Mouse (Mus musculus) stomach, postnatal 0 days (tissue): ENCODE data around the gene Impad1. TPM values are rescaled to one million over a fixed set of nuclear protein-coding genes. Genes with fewer than 3 reads are reported as not detected.

Experiments
- ATAC-seq: fragments of 200-750 bp; cut with Nextera tagmentation; 2 replicates; pipeline ENCODE4 v1.8.0; 2017; ENCODE audit not compliant: low FRiP score, low TSS enrichment
- DNase-seq: peaks from one replicate; pipeline ENCODE4 v3.0.0-alpha.2; 2016; ENCODE audit warnings: low spot score
- H3K27ac ChIP-seq: fragments of 300-500 bp; sonication (generic); replicated peaks from 2 replicates; pipeline ENCODE4 v1.5.1; 2014; ENCODE audit warnings: mild to moderate bottlenecking, control low read depth
- H3K27me3 ChIP-seq: fragments of 300-500 bp; sonication (generic); 2 replicates; pipeline ENCODE4 v1.6.1; 2014; ENCODE audit warnings: low read length; ENCODE audit not compliant: control insufficient read depth, insufficient read depth
- H3K36me3 ChIP-seq: fragments of 300-500 bp; sonication (generic); 2 replicates; pipeline ENCODE4 v1.6.1; 2014; ENCODE audit warnings: low read length, mixed read lengths; ENCODE audit not compliant: control insufficient read depth, insufficient read depth
- H3K4me1 ChIP-seq: fragments of 300-500 bp; sonication (generic); replicated peaks from 2 replicates; pipeline ENCODE4 v1.6.1; 2014; ENCODE audit warnings: antibody characterized with exemption; ENCODE audit not compliant: control insufficient read depth, insufficient read depth
- H3K4me2 ChIP-seq: fragments of 300-500 bp; sonication (generic); replicated peaks from 2 replicates; pipeline ENCODE4 v1.6.1; 2014; ENCODE audit warnings: low read depth, mild to moderate bottlenecking, control low read depth, moderate library complexity
- H3K4me3 ChIP-seq: fragments of 300-500 bp; sonication (generic); 2 replicates; pipeline ENCODE4 v1.5.1; 2014; ENCODE audit warnings: low read depth, low read length, control low read depth
- H3K9ac ChIP-seq: fragments of 300-500 bp; sonication (generic); 2 replicates; pipeline ENCODE4 v1.6.1; 2014; ENCODE audit warnings: mild to moderate bottlenecking, low read length, control low read depth, mixed read lengths
- H3K9me3 ChIP-seq: fragments of 300-500 bp; sonication (generic); 2 replicates; pipeline ENCODE4 v1.6.1; 2016; ENCODE audit warnings: low read length; ENCODE audit not compliant: control insufficient read depth
- CTCF ChIP-seq: IDR thresholded peaks from 2 replicates; pipeline ENCODE4 v1.5.1; 2016; ENCODE audit warnings: antibody characterized with exemption, low read depth, mild to moderate bottlenecking, moderate library complexity
- EP300 ChIP-seq: optimal IDR thresholded peaks from 2 replicates; pipeline ENCODE3; 2016; ENCODE audit warnings: antibody characterized with exemption
- WGBS: fragments of 180-500 bp; shearing (Covaris S2); extraction: QIAGEN DNeasy Blood & Tissue Kit; methylation state at CpG from one replicate; pipeline ENCODE4 v1.1.7; 2014; 5-methylcytosine and 5-hydroxymethylcytosine counted together
- polyA plus RNA-seq: library from polyadenylated mRNA; unstranded; fragments of >200 nt; fragmentation: Nextera tagmentation; extraction: Ambion mirVana; gene quantifications from 2 replicates; pipeline ENCODE4 v1.2.1, GENCODE M21; 2015

Gene Impad1
- polyA plus RNA-seq, 1 experiment from 2014 or later, result 23.5 TPM

DNA sequence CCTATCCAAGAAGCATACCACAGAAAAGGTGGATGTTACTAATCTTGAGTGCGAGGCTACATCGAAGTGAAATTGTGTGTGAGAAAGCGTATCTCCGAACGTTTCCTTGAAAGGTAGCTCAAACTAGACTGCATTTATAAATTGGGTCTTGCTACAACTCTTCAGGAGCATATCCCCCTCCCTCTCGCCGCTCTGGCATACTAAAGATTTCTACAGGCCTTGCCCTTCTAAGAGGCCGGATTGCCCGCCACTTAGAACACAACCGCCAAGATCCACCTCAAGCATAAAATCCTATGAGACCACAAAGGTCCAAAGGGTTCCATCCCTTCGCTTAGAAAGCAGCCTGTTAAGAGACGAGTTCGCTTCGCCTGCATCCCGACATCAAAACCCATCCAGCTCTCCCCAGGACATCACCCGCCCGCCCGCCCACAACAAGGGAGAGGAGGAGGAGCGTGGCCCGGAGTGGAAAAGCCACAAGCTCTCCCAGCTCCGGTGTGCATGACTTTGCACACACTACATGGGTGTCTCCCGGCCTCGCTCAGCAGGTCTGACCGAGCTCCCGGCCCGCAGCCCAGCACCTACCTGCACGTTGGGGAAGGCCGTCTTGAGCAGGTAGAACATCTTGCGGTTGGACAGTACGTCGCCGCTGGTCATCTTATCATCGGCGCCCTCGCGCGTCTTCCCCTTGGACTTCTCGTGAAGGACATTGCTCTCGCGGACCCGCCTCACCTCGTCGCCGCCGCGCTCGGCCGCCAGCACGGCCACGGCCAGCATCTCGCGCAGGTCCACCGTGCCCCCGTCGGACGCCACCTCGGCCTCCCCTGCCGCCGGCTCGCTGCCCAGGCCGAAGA is 789 bp downstream of the Impad1 start:
- 1% methylated on average over 55 of the region's 61 CpGs for WGBS
- peak; percentile 84 for ATAC-seq

DNA sequence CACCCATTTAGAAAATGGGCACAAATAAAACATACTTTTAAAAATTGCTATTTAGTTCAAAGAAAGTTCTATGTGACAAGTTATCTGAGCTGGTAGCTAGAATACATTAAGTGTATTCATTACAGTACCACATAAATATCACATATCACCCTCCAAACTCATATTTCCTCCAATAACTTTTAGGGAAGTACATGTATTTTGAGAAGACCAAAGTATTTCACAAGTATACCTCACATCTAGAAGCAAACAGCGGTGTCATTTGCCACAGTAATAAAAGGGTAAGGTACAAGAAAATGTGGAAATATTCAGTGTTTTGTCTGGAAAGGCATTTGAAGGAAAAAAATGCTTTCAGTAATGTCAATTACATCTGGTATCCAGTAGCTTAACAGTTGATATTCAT is 2.0 kb downstream of the Impad1 start:
- no peak overlapping the region for H3K27ac ChIP-seq
- peak overlapping the region; percentile 65 for H3K4me2 ChIP-seq
- no peaks in the 10 kb centered on the region for H3K4me1 ChIP-seq
- DNase-seq (no peak), ATAC-seq (no peak)
- WGBS, result 87% methylated on average over 1 of the region's 1 CpGs
- H3K27me3 ChIP-seq, result no peaks in the 10 kb centered on the region
- no peak overlapping the region for H3K4me3 ChIP-seq
- no peaks in the 10 kb centered on the region for H3K9me3 ChIP-seq
- TF ChIP-seq EP300 (no peak), CTCF (no peak)
- no peak overlapping the region for H3K9ac ChIP-seq
- no peaks in the 10 kb centered on the region for H3K36me3 ChIP-seq

More for the DNA sequence above, 789 bp downstream of the Impad1 start:
- Histone ChIP-seq H3K9ac (peak overlapping the region; percentile 96), H3K9me3 (no peaks in the 10 kb centered on the region), H3K4me2 (peak overlapping the region; percentile 65), H3K36me3 (no peaks in the 10 kb centered on the region), H3K4me3 (peak overlapping the region; percentile 98), H3K27ac (peak overlapping the region; percentile 94), H3K4me1 (no peaks in the 10 kb centered on the region), H3K27me3 (no peaks in the 10 kb centered on the region)
- DNase-seq, result peak; percentile 74
- no peak for TF ChIP-seq CTCF
- TF ChIP-seq EP300, result no peak

DNA sequence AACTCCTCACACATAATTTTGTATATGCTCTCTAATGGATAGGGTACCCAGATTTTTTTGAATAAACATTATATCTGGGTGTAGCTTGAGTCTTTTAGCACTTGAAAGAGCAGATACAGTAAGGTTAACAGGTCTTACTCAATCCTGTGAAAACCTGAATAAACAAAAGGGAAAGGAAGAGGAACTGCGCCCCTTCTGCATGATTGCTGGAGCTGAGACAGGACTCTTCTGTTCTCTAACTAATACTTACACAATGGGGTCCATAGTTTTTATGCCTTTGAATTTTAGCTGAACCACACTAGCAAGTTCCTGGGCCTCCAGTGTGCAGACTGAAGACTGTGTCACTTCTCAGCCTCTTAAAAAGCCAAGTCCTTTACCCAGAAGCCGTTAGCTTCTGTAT is 8.0 kb downstream of the Impad1 start:
- Histone ChIP-seq H3K9me3 (peaks cover 3% of the 10 kb centered on the region; the same call in 1 of the 2 replicates), H3K4me3 (no peak overlapping the region), H3K4me2 (no peak overlapping the region), H3K4me1 (no peaks in the 10 kb centered on the region), H3K27me3 (no peaks in the 10 kb centered on the region), H3K9ac (no peak overlapping the region), H3K27ac (no peak overlapping the region), H3K36me3 (no peaks in the 10 kb centered on the region)
- ATAC-seq (no peak), DNase-seq (no peak)
- no peak for TF ChIP-seq CTCF
- no peak for TF ChIP-seq EP300
- 70% methylated on average over 2 of the region's 2 CpGs for whole genome bisulfite sequencing

DNA sequence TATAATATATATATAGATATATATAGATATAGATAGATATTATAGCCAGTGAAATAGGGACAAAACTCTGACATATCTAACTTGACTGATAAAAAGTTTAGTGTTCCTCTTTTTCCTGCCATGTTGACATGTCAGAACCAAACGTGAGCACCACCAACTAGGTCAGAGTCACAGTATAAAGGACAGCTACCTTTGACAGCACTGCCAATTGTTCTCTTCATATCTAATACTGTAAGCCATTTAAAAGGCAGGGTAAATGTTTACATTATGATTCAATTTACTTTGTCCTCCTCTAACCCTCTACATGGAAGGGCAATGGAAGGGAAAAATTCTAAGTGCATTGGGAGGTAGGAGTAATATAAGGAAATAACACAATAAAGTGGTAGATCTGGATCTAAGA is 8.8 kb downstream of the Impad1 start:
- H3K4me1 ChIP-seq, result no peaks in the 10 kb centered on the region
- H3K4me2 ChIP-seq, result no peak overlapping the region
- H3K36me3 ChIP-seq, result no peaks in the 10 kb centered on the region
- no peak for DNase-seq
- H3K4me3 ChIP-seq, result no peak overlapping the region
- H3K9me3 ChIP-seq, result peaks cover 3% of the 10 kb centered on the region; the same call in 1 of the 2 replicates
- no peaks in the 10 kb centered on the region for H3K27me3 ChIP-seq
- 45% methylated on average over 1 of the region's 1 CpGs for WGBS
- ATAC-seq, result peak; percentile 90
- H3K27ac ChIP-seq, result no peak overlapping the region
- no peak for TF ChIP-seq EP300
- H3K9ac ChIP-seq, result no peak overlapping the region

DNA sequence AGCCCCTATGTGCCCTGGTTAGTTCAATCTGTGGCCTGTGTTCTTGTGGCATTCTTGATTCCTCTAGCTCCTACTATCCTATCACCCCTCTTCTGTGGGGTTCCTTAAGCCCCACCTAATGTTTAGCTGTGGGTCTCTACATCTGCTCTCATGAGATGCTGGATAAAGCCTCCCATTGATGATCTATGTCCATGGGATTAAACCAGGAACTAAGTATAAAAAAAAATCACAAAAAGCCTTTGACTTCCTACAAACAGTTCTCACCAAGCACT is 9.5 kb downstream of the Impad1 start:
- H3K9me3 ChIP-seq, result peaks cover 3% of the 10 kb centered on the region; the same call in 1 of the 2 replicates
- DNase-seq, result no peak
- no peaks in the 10 kb centered on the region for H3K27me3 ChIP-seq
- no peaks in the 10 kb centered on the region for H3K4me1 ChIP-seq
- H3K9ac ChIP-seq, result no peak overlapping the region
- H3K27ac ChIP-seq, result no peak overlapping the region
- ATAC-seq, result no peak
- H3K4me3 ChIP-seq, result no peak overlapping the region
- TF ChIP-seq CTCF, result no peak
- TF ChIP-seq EP300, result no peak
- no peaks in the 10 kb centered on the region for H3K36me3 ChIP-seq
- H3K4me2 ChIP-seq, result no peak overlapping the region

DNA sequence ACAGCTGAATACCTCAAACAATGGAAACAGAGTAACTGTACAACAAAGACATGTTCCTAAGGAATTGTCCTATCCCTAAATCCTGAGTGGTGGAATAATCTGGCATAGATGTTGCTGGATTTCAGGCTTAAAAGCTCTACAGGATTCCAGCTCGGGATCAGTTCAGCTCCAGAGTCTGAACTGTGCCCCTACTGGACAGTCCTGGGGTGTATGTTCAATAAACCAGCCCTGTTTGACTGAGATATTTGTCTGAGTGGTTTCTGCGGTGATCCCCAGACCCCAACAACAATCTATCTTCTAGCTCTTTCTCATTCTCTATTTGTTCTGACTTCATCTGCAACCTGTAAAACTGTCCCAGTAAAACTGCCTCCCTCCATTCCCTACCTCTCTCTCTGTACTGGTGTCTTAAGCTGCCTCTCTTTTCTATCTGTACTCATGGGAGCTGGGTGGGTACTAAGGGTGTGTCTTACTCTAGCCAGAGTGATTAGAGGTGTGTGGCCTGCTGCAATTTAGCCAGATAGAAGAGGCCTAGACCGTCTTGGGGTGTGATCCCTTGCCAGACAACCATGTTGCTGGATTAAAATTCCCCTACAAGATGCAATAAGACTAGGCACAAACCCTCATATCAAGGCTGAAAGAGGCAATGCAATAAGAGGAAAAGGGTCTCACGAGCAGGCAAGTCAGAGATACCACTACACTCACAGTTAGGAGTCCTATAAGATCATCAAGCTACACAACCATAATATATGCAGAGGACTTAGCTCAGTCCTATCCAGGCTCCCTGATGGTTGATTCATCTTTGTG is 10.1 kb downstream of the Impad1 start:
- WGBS, result 88% methylated on average over 4 of the region's 4 CpGs
- Histone ChIP-seq H3K36me3 (no peaks in the 10 kb centered on the region), H3K27me3 (no peaks in the 10 kb centered on the region), H3K4me3 (no peak overlapping the region), H3K9me3 (peaks cover 3% of the 10 kb centered on the region; the same call in 1 of the 2 replicates), H3K27ac (no peak overlapping the region), H3K4me1 (no peaks in the 10 kb centered on the region), H3K4me2 (no peak overlapping the region), H3K9ac (no peak overlapping the region)
- ATAC-seq (no peak), DNase-seq (no peak)
- TF ChIP-seq EP300 (no peak), CTCF (no peak)
